Mouse (Mus musculus) stomach, embryonic 14.5 days (tissue): Measurements from ENCODE around the gene Gm4869. TPM values are rescaled to one million over a fixed set of nuclear protein-coding genes. Genes with fewer than 3 reads are reported as not detected.

Source experiments
- ATAC-seq: fragments of 200-750 bp; cut with Nextera tagmentation; 2 replicates; pipeline ENCODE4 v1.8.0; 2017; ENCODE audit warnings: low read depth, moderate TSS enrichment; ENCODE audit not compliant: insufficient number of reproducible peaks, insufficient read depth, low FRiP score
- H3K27ac ChIP-seq: fragments of 300-500 bp; sonication (generic); 2 replicates; pipeline ENCODE4 v1.5.1; 2014; ENCODE audit warnings: mild to moderate bottlenecking, low read length, moderate library complexity, mixed read lengths
- H3K27me3 ChIP-seq: fragments of 300-500 bp; sonication (generic); 2 replicates; pipeline ENCODE4 v1.6.1; 2014; ENCODE audit warnings: low read length, control low read depth, mixed read lengths; ENCODE audit not compliant: control insufficient read depth, insufficient read depth
- H3K36me3 ChIP-seq: fragments of 300-500 bp; sonication (generic); 2 replicates; pipeline ENCODE4 v1.6.1; 2014; ENCODE audit warnings: mild to moderate bottlenecking, control low read depth, low read length, moderate library complexity, mixed read lengths; ENCODE audit not compliant: control insufficient read depth, insufficient read depth
- H3K4me1 ChIP-seq: fragments of 300-500 bp; sonication (generic); 2 replicates; pipeline ENCODE4 v1.6.1; 2014; ENCODE audit warnings: low read length, control low read depth, mixed read lengths; ENCODE audit not compliant: control insufficient read depth, insufficient read depth
- H3K4me2 ChIP-seq: fragments of 300-500 bp; sonication (generic); replicated peaks from 2 replicates; pipeline ENCODE4 v1.6.1; 2014; ENCODE audit warnings: low read depth, low read length, control low read depth
- H3K4me3 ChIP-seq: fragments of 300-500 bp; sonication (generic); 2 replicates; pipeline ENCODE4 v1.5.1; 2014; ENCODE audit warnings: low read depth, low read length, control low read depth
- H3K9ac ChIP-seq: fragments of 300-500 bp; sonication (generic); replicated peaks from 2 replicates; pipeline ENCODE4 v1.6.1; 2014; ENCODE audit warnings: low read depth, mild to moderate bottlenecking, control low read depth, low read length, moderate library complexity, mixed read lengths
- H3K9me3 ChIP-seq: fragments of 300-500 bp; sonication (generic); 2 replicates; pipeline ENCODE4 v1.6.1; 2016; ENCODE audit warnings: low read depth, low read length, control low read depth; ENCODE audit not compliant: control insufficient read depth
- WGBS: fragments of 180-500 bp; shearing (Covaris S2); extraction: QIAGEN DNeasy Blood & Tissue Kit; methylation state at CpG from one replicate; pipeline ENCODE4 v1.1.7; 2014; 5-methylcytosine and 5-hydroxymethylcytosine counted together
- microRNA-seq: library from miRNA; unstranded; fragments of <30 nt; microRNA quantifications from one replicate; pipeline ENCODE4, GENCODE M21; 2016
- polyA plus RNA-seq: library from polyadenylated mRNA; unstranded; fragments of >200 nt; fragmentation: Nextera tagmentation; extraction: Ambion mirVana; gene quantifications from 2 replicates; pipeline ENCODE4 v1.2.1, GENCODE M21; 2014

The Gm4869 gene
- polyA plus RNA-seq, 1 experiment from 2014 or later: not detected

- Histone ChIP-seq H3K4me2 (no peak overlapping the region), H3K4me3 (no peak overlapping the region), H3K27ac (no peak overlapping the region), H3K9ac (no peak overlapping the region), H3K9me3 (no peaks in the 10 kb centered on the region), H3K36me3 (no peaks in the 10 kb centered on the region), H3K27me3 (no peaks in the 10 kb centered on the region), H3K4me1 (peaks cover 7% of the 10 kb centered on the region; the same call in 1 of the 2 replicates)
- no peak for ATAC-seq
- 68% methylated on average over 4 of the region's 4 CpGs for WGBS
Measured at GRCm38 (mm10) chr5:140517921-140518230, 72.4 kb downstream of the Gm4869 start.

DNA sequence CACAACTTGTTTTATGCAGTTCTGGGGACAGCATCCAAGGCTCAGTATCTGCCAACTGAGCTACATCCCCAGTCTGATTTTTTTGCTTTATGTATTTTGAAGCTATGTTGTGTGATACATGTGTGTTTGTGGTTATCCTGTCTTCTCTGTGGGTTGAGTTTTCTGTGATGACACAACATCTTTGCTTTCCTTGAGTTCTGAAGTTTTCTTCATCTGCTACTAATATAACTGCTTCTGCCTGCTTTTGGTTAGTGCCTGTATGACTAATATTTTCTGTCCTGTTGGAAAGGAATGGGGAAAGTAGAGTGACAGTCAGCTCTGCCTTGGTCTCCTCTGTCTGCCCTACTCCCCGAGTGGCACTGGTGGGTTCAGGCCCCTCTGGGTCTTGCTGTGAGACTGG, 75.8 kb downstream of the Gm4869 start:
- Histone ChIP-seq H3K4me3 (no peak overlapping the region), H3K36me3 (peaks cover 15% of the 10 kb centered on the region; the same call in 1 of the 2 replicates), H3K4me1 (0 out of 2 replicates have a peak, but pooled peaks cover 3% of the 10 kb centered on the region), H3K9me3 (no peaks in the 10 kb centered on the region), H3K27ac (no peak overlapping the region), H3K4me2 (no peak overlapping the region), H3K9ac (no peak overlapping the region), H3K27me3 (no peaks in the 10 kb centered on the region)
- WGBS: 96% methylated on average over 1 of the region's 1 CpGs
- no peak for ATAC-seq

DNA sequence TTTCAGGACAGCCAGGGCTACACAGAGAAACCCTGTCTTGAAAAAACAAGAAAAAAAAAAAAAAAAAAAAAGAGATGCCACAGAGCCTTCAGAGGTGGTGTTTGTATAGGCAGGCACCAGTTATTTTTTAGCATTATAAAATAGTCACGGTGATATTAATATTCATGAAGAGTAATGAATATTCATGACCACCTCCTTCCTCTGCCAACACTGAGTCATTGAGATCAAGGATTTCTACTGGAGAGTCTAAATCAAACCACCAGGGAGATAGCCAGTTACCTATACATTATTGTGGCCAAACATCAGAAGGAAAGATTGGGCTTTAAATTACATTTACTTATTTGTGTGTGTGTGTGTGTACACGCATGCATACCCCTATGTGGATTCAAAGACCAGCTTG, 81.3 kb downstream of the Gm4869 start:
- Histone ChIP-seq H3K9me3 (peaks cover 3% of the 10 kb centered on the region; the same call in 1 of the 2 replicates), H3K4me1 (no peaks in the 10 kb centered on the region), H3K4me2 (no peak overlapping the region), H3K27me3 (no peaks in the 10 kb centered on the region), H3K36me3 (peaks cover 22% of the 10 kb centered on the region; the same call in 1 of the 2 replicates), H3K4me3 (no peak overlapping the region), H3K27ac (no peak overlapping the region), H3K9ac (no peak overlapping the region)
- no peak for ATAC-seq
- 92% methylated on average over 2 of the region's 2 CpGs for whole genome bisulfite sequencing

- no peaks in the 10 kb centered on the region for H3K9me3 ChIP-seq
- ATAC-seq: no peak
- H3K4me1 ChIP-seq: peaks cover 3% of the 10 kb centered on the region; the same call in 1 of the 2 replicates
- H3K4me3 ChIP-seq: no peak overlapping the region
- no peak overlapping the region for H3K9ac ChIP-seq
- H3K27ac ChIP-seq: no peak overlapping the region
- no peaks in the 10 kb centered on the region for H3K27me3 ChIP-seq
- WGBS: 66% methylated on average over 13 of the region's 13 CpGs
- H3K36me3 ChIP-seq: no peaks in the 10 kb centered on the region
- no peak overlapping the region for H3K4me2 ChIP-seq
Measured at GRCm38 (mm10) chr5:140538111-140538683, 92.8 kb downstream of the Gm4869 start.

DNA sequence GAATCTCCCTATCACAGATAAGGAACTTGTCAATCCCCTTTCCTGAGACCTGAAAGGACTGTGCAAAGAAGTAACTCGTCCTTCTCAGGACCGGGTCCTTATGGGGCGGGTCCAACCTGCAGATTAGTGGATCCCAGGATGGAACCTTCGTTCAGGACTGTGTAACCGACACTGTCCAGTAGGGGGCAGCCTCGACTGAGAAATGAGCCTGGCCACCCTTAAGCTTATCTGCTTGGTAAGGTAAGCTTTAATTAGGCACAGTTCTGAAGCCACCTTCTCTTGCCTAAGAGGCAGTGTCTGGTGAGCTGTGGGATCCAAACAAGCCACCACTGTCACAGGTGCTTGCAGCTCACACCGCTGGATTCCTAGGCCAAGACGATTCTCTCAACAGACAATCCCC, 94.7 kb downstream of the Gm4869 start:
- no peaks in the 10 kb centered on the region for H3K9me3 ChIP-seq
- no peak overlapping the region for H3K9ac ChIP-seq
- no peak overlapping the region for H3K4me3 ChIP-seq
- H3K4me2 ChIP-seq: no peak overlapping the region
- no peaks in the 10 kb centered on the region for H3K36me3 ChIP-seq
- no peaks in the 10 kb centered on the region for H3K27me3 ChIP-seq
- 14% methylated on average over 8 of the region's 8 CpGs for WGBS
- no peak overlapping the region for H3K27ac ChIP-seq
- peaks cover 3% of the 10 kb centered on the region; the same call in 1 of the 2 replicates for H3K4me1 ChIP-seq
- ATAC-seq: peak; percentile 65

- no peak for ATAC-seq
- Histone ChIP-seq H3K9me3 (no peaks in the 10 kb centered on the region), H3K4me2 (no peak overlapping the region), H3K27me3 (no peaks in the 10 kb centered on the region), H3K4me1 (no peaks in the 10 kb centered on the region), H3K27ac (no peak overlapping the region), H3K4me3 (no peak overlapping the region), H3K9ac (no peak overlapping the region), H3K36me3 (no peaks in the 10 kb centered on the region)
- 77% methylated on average over 9 of the region's 9 CpGs for WGBS
Measured at GRCm38 (mm10) chr5:140542811-140543575, 97.5 kb downstream of the Gm4869 start.

Small RNA genes lying within 50 kb of the gene (microRNA-seq; reads per million reads assigned to microRNA genes)
- not detected for gene Mir7038

Other genes with a start within 250 kb of the Gm4869 start
- 39.1 and 39.3 TPM in 2 replicates for gene Mad1l1, start 124.1 kb upstream of the Gm4869 start, polyA plus RNA-seq
- 39.6 and 41.9 TPM in 2 replicates for gene Nudt1, start 124.0 kb upstream of the Gm4869 start, polyA plus RNA-seq
- gene Mrm2, start 113.7 kb upstream of the Gm4869 start, polyA plus RNA-seq: 19.3 and 19.7 TPM in 2 replicates
- gene Snx8, start 56.4 kb upstream of the Gm4869 start, polyA plus RNA-seq: 8.3 and 9.1 TPM in 2 replicates
- 125 and 132 TPM in 2 replicates for gene Eif3b, start 26.3 kb upstream of the Gm4869 start, polyA plus RNA-seq
- gene Chst12, start 59.9 kb downstream of the Gm4869 start, polyA plus RNA-seq: 17.6 and 21.5 TPM in 2 replicates
- gene Grifin, start 119.4 kb downstream of the Gm4869 start, polyA plus RNA-seq: 0.74 TPM in 1 of 2 replicates, not detected in the other
- 22.4 and 25.8 TPM in 2 replicates for gene Lfng, start 161.7 kb downstream of the Gm4869 start, polyA plus RNA-seq
- 41.9 and 43.1 TPM in 2 replicates for gene Ttyh3, start 203.4 kb downstream of the Gm4869 start, polyA plus RNA-seq